Comparison of ENCODE assay signal across 9 mouse cellular contexts in the genomic region with DNA sequence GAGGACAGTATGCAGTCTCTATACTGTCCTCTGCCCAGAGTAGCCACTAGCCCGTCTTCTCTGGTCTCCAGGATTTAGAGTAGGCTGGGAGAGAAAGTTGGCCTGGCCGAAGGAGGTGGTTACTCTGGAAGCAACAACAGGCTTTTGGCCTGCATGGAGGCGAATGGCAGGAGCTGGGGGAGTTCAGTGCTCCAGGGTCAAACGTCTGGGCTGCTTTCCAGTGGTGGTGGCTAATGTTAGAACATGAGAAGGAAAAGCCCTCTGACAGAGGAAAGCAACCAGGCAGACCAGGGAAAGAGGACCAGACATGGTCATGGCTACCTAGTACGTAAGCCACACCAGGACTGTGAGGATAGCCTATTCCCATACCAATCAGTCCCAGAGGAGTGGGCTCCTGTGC. TPM values are rescaled to one million over a fixed set of nuclear protein-coding genes. Genes with fewer than 3 reads are reported as not detected.
DNase-seq lines count a peak whose midpoint lies in the region; ATAC-seq lines count a peak whose summit lies in the region.
"Had no signal": no experiment of that assay in that cellular context is flagged by ENCODE, and none has a peak within 500 bp of the region (broad histone marks: within the 10 kb centered on the region; RNA-seq: fewer than 3 reads in every experiment).

No protein-coding gene starts in this region.

- no peak overlapping the region for H3K9ac ChIP-seq in midbrain, embryonic 13.5 days (replicated peaks)

- peak; percentile 54 for DNase-seq in spleen, postnatal 10 days (ENCODE audit: low spot score in 2 of 2)
- DNase-seq in spleen, postnatal 4 days (ENCODE audit: low spot score in 2 of 2): no peak
- peak; percentile 83 to 89 for DNase-seq in heart, adult 9 months (ENCODE audit: low spot score in 2 of 2)
- DNase-seq in kidney, postnatal 4 days: peak; percentile 78 to 81
- DNase-seq in testis, postnatal 14 days (ENCODE audit: low spot score): peak; percentile 55
- DNase-seq in retina, embryonic 14.5 days (ENCODE audit: low spot score): no peak
- DNase-seq: thymus, postnatal 14 days had no signal

- H3K9me3 ChIP-seq in midbrain, embryonic 13.5 days: no peaks in the 10 kb centered on the region

- 90% methylated on average over 5 of the region's 5 CpGs for WGBS in midbrain, embryonic 13.5 days

- no peak overlapping the region for H3K4me3 ChIP-seq in midbrain, embryonic 13.5 days (replicated peaks)

- ATAC-seq in activated CD4-positive, CD25-positive, alpha-beta regulatory T cell, adult 4 months: no peak
- no peak for ATAC-seq in midbrain, embryonic 13.5 days

- peaks cover 11% of the 10 kb centered on the region for H3K4me1 ChIP-seq in midbrain, embryonic 13.5 days (replicated peaks)

- no peak overlapping the region for H3K4me2 ChIP-seq in midbrain, embryonic 13.5 days (replicated peaks)

- no peaks in the 10 kb centered on the region for H3K27me3 ChIP-seq in midbrain, embryonic 13.5 days

- peaks cover 44% of the 10 kb centered on the region for H3K36me3 ChIP-seq in midbrain, embryonic 13.5 days

- H3K27ac ChIP-seq in midbrain, embryonic 13.5 days: no peak overlapping the region

RNA-seq across cellular contexts. Expression of gene Fam53b, which starts 38.4 kb away (rescaled TPM):
- polyA plus RNA-seq in activated CD4-positive, CD25-positive, alpha-beta regulatory T cell, adult 4 months (2017; shearing (Covaris generic)): 10 to 100 TPM; 78.0 to 82.5 TPM
- polyA plus RNA-seq in midbrain, embryonic 13.5 days (2015; fragmentation: Nextera tagmentation; extraction: Ambion mirVana): 21.7 and 23.4 TPM in 2 replicates

Comparison
In these comparisons a context has a peak if more than half of its experiments do, and no peak if none do; other contexts are left out.
1. DNase-seq: peak in spleen, postnatal 10 days (2 of 2), heart, adult 9 months (2 of 2), kidney, postnatal 4 days (2 of 2) and testis, postnatal 14 days (single experiment); none in spleen, postnatal 4 days (0 of 2) and retina, embryonic 14.5 days (single experiment).